Mouse (Mus musculus): Measurements from ENCODE around the gene H3f3b.
A peak's percentile ranks its signal among the peaks of the same experiment; 100 is the strongest.
"Not testable (repeated sequence)": the region's sequence is repeated elsewhere in the genome, so short reads cannot be mapped to it uniquely, and the experiment has no call there.

H3f3b gene

DNA sequence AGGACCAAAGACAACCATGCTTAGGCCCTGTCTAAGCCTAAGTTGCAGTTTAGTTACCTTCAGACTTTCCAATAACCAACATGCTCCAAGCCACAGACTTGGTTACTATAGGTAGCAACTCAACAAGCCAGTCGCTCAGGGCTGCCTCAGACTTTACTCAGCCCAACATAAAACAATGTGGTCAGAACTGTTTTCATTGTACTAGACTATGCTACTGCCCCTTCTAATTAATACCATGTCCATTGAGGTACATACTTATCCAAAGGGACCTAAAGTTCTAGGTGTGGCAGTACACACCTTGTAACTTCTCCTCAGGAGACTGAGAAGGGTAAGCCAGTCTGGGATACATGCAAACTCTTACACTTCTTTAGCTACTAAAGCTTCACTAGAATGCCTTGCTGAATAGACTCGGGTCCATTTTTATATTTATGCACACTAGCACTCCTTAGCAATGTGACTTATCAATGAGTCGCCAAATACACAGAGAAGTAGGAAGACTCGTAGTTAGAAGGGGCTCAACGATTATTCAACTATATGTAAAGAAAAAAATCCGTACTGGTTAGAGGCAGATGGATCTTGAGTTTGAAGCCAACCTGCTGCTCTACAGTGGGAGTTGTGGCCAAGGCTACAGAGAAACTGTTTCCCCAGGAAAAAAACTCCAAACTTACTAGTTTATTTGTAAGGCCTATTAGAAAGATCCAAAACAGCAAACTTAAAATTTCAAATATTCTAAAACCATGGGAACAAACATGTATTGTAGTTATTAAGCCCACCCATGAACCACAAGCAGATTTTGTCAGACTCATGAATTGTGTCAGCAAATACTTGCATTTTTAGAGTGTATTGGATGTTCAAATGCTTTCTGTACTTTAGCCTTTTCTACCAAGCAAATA lies 6.2 kb downstream of the H3f3b start:
- no peak for DNase-seq (ENCODE audit: low spot score)

GRCm38 (mm10) chr11:116020519-116020922 lies 7.2 kb downstream of the H3f3b start:
- no peak for DNase-seq (ENCODE audit: low spot score)

GRCm38 (mm10) chr11:116019976-116020411 lies 7.8 kb downstream of the H3f3b start:
- DNase-seq (ENCODE audit: low spot score) = peak; percentile 75

GRCm38 (mm10) chr11:116019360-116019791 lies 8.4 kb downstream of the H3f3b start:
- no peak for DNase-seq (ENCODE audit: low spot score)

GRCm38 (mm10) chr11:116018867-116019266 lies 8.9 kb downstream of the H3f3b start:
- DNase-seq (ENCODE audit: low spot score) = not testable (repeated sequence)

GRCm38 (mm10) chr11:116018106-116018505 lies 9.7 kb downstream of the H3f3b start:
- no peak for DNase-seq (ENCODE audit: low spot score)

- DNase-seq (ENCODE audit: low spot score) = no peak
Measured at GRCm38 (mm10) chr11:116014821-116015220, 12.9 kb downstream of the H3f3b start.

GRCm38 (mm10) chr11:116012262-116012947 lies 15.4 kb downstream of the H3f3b start, which contains the start of gene Galk1:
Galk1 (minus strand) TSS chr11:116012719.
- peak; percentile 95 for DNase-seq (ENCODE audit: low spot score)

DNA sequence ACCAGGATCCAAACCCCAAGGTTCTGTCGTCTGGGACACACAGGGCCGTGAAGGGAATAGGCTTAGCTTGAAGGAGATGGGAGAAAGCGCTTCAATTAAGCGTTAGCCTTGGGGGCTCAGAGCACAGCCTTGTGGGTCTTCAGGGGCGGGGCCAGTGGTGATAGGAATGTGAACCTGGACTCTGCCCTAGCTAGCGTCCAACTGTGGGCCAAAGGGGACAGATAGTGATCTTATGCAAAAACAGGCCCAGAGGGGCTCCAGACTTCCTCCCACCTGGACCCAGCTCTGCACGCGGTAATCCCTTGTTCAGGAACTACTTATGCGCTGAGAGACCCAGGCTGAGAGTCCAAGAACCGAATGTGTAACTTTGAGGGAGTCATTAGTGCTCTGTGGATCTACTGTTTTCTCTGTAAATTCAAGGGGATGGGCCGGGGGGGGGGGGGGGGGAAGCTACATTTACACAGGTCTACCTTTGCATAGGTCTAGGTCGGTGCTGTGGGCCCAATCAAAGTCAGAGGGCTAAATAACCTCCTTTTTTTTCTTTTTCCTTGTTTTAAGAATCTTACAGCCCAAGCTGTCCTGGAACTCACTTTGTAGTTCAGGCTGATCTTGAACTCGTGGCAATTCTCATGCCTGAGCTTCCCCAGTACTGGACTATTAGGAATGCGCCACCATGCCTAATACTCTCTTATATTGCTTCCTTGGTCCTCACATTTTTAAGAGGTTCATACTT lies 16.1 kb downstream of the H3f3b start:
- DNase-seq (ENCODE audit: low spot score) = no peak

- no peak for DNase-seq (ENCODE audit: low spot score)
Measured at GRCm38 (mm10) chr11:116010948-116011347, 16.8 kb downstream of the H3f3b start.

DNA sequence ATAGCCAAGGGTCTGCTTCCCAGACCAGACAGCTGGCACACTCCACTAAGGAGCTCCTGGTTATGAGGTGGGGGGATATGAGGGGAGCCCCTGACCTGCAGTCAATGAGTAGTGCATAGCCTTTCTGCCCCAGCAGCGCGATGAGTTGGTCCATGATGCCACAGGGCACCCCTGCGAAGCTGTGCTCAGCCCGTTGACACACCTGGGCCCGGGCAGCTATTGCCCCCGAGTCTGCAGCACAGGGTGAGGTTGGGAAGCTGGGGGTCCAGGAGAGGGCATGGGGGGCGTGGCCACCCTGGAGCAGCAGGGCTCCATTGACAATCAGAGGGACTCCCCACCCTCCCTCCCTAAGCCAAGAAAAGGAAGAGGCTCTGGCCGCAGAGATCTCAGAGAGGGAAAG lies 17.6 kb downstream of the H3f3b start:
- DNase-seq (ENCODE audit: low spot score) = no peak

GRCm38 (mm10) chr11:116009661-116010060 lies 18.1 kb downstream of the H3f3b start:
- no peak for DNase-seq (ENCODE audit: low spot score)

DNA sequence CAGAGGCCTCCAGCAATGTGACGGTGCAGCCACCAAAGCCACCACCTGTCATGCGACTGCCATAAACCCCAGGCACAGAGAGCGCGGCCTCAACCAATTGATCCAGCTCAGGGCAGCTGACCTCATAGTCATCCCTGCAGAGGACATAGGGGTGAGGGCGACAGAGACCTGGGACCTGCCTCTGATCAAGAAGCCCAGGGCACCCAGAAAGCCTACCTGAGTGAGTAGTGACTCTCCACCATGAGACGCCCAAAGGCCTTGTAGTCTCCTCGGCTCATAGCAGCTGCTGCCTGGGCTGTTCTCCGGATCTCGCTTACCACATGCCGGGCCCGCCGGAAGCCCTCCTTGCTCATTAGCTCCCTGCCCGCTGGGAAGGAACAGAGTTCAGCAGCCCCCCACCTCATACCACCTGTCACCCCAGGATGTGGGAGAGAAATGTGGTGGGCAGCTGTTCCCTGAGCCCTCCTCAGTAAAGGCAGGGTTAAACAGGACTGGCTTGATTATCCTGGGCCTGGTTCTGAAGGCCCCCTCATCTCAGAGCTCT lies 18.9 kb downstream of the H3f3b start:
- DNase-seq (ENCODE audit: low spot score) = no peak

GRCm38 (mm10) chr11:116008411-116008810 lies 19.4 kb downstream of the H3f3b start:
- no peak for DNase-seq (ENCODE audit: low spot score)

DNA sequence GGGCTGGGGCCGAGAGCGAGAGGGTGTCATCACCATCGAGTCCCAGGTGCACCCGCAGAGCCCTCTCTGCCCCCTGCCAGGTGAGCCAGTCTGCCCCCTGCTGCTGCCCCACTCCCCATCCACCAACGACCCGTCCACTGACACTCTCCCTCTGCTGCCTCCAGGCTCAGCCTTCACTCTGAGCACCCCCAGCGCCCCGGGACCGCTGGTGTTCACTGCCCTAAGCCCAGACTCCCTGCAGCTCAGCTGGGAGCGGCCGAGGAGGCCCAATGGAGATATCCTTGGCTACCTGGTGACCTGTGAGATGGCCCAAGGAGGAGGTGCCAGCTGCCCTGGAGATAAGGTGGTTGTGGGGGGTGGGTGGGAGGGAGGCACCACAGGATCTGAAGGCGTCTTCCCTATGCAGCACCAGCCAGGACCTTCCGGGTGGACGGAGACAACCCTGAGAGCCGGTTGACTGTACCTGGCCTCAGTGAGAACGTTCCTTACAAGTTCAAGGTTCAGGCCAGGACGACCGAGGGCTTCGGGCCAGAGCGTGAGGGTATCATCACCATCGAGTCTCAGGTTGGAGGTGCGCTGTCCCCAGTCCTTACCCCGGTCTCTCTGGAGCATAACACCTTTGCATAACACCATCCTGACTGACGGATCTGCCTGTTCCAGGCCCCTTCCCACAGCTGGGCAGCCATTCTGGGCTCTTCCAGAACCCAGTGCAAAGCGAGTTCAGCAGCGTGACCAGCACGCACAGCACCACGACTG lies 20.5 kb downstream of the H3f3b start:
- DNase-seq (ENCODE audit: low spot score) = no peak

GRCm38 (mm10) chr11:116005701-116006419 lies 21.9 kb downstream of the H3f3b start:
- no peak for DNase-seq (ENCODE audit: low spot score)

GRCm38 (mm10) chr11:116004840-116005700 lies 22.7 kb downstream of the H3f3b start:
- DNase-seq (ENCODE audit: low spot score) = peak; percentile 90

- no peak for DNase-seq (ENCODE audit: low spot score)
Measured at GRCm38 (mm10) chr11:116004186-116004823, 23.5 kb downstream of the H3f3b start.

DNA sequence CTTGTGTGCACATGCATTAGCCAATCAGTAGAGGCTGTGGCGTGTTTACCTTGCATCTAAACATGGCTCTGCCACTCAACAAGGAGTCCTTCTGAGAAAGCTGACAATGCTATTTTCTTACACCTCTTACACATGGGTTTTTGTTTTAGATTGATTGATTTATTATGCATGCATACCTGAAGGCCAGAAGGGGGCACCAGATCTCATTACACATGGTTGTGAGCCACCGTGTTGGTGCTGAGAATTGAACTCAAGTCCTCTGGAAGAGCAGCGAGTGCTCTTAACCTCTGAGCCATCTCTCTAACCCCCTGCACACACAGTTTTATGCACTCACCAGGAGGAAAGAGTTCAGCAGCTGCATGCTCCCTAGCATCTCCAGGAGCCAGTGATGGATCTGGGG lies 24.9 kb downstream of the H3f3b start:
- no peak for DNase-seq (ENCODE audit: low spot score)

Data from testis, postnatal 10 days (tissue).